Mouse (Mus musculus): ENCODE measurements around the gene Robo2.

GRCm38 (mm10) chr16:74274596-74274995 lies 137.0 kb downstream of the Robo2 start:
- TF ChIP-seq FLI1 (IDR thresholded peaks at IDR 0.05; ENCODE audit: low read length) (no peak), GATA1 (IDR thresholded peaks at IDR 0.05; ENCODE audit: borderline replicate concordance, low read length) (no peak)

All from megakaryocyte, embryonic 14.5 days (primary cell).